Mouse (Mus musculus) lung, postnatal 25 days (tissue): ENCODE data around the gene Sun1.
A peak's percentile ranks its signal among the peaks of the same experiment; 100 is the strongest.

Source experiments
- DNase-seq: peaks from one replicate; pipeline ENCODE4 v3.0.0; 2022; ENCODE audit warnings: low spot score

The Sun1 gene

DNA sequence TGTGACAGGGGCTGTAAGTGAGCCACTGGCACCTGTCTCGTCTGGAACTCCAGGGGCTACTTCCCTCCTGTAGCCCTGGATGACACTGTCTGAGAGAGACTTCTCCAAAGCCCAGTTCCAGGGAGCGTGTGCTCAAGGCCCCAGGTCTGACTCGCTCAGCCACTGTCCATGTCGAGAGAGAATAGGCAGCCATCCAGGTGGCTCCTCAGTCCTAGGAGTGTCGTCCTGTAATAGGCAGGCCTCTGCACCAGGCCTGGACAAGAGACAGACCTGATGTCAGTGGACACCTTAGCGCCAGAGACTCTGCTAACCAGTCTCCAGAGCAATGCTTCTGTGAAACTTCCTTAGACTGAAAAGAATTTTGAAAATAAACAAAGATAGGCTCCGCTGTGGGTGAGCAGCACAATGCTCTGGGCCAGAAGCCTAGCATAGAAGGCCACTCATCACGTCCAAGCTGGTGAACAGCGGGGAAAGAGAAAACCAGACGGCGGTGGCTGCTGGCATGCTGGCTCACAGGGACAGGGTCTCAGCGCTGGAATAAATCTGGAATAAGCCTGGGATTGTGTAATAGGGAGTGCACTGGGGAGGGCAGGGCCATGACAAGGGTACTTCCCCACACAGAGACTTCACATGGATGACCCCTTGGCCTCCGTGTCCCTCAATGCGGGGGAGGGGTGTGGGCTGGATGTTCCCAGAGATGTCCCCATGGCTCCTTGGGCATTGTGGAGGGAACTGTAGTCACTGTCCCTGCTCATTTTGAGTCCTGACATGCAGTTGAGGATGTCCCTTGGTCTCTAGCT lies 85.9 kb downstream of the Sun1 start:
- DNase-seq: peak; percentile 35

DNA sequence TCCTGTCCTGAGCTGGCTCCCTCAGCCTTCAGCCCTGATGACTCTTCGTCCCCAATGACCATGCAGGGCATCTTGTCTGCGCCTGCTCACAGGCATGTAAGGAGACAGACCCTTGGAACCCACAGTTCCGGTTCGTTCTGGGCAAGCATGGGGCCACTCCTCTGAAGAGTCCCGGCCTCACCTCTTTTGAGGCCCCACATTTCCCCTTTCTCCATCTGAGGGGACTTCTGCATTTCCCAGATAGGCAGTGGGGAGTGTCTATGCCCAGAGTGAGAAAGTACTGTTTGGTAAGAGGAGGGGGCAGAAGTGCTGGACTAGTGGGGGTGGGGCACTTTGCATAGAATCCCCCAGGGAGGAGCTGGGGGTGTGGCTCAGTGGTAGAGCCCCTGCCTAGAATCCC lies 86.7 kb downstream of the Sun1 start:
- peak; percentile 39 for DNase-seq

DNA sequence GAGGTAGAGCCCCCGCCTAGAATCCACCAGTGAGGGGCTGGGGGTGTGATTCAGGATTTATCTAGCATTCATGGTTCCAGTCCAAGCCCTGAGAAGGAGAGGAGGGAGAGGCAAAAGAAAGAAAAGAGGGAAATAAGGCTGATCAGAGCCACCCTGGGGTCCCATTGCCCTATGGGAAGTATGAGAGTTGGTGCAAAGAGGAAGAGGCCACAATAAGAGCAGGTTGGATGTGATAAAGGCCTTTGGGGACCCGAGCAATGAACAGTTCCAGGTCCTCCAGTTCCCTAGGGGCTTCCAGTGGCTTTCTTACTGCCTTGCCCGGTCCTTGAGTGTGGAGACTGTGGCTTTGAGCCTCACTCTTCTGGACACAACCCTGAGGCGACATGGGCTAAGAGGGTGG lies 87.3 kb downstream of the Sun1 start:
- no peak for DNase-seq

DNA sequence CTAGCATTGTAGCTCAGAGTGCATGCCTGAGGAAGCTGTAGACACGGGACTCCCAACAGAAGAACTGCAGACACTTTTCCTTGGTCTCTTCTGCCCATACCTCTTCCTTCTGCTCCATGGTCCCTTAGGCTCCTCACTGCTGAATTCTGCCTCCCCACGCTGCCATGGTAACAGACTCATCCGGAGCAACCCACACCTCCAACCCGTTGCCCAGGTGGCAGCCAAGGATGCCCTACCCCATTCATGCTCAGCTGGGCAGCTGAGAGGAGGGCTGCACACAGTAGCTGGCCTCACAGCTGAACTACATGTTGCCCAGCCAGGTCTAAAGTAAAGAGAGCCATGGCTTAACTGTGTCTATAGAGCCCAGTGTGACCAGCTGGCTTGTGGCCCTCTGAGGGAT lies 88.2 kb downstream of the Sun1 start:
- no peak for DNase-seq

DNA sequence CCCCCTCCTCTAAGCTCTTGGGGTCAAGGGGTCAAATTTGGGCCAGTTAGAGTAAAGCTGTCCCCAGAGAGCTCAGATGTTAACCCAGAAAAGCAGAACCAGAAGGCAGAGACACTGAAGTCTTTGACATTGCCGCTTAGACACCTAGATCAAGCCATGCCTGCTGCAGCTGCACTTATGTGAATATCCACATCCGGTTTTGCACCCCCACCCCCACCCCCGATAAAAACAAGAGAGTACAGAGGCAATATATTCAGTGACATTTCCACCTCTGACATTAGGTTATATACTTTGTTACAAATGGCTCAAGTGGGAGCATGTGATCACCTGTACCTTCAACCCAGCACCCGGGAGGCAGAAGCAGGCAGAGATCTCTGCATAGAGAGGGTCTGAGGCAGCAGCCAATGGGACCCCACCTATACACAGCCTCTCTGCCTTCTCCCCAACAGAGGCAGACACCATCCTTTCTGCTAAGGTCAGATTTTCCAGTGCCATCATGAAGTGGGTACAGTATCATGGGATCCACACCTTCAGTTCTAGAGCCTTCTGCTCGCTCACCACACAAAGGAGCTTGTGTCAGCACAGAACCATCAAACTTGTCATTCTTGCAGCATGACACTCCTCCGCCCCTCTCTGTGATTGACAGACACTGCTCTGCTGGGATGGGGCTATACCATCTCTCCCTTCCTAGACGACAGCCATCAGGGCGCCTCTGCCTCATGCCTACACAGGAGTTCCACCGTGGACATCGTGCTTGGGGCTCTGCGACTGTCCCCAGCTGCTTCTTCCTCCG lies 90.2 kb downstream of the Sun1 start:
- no peak for DNase-seq

DNA sequence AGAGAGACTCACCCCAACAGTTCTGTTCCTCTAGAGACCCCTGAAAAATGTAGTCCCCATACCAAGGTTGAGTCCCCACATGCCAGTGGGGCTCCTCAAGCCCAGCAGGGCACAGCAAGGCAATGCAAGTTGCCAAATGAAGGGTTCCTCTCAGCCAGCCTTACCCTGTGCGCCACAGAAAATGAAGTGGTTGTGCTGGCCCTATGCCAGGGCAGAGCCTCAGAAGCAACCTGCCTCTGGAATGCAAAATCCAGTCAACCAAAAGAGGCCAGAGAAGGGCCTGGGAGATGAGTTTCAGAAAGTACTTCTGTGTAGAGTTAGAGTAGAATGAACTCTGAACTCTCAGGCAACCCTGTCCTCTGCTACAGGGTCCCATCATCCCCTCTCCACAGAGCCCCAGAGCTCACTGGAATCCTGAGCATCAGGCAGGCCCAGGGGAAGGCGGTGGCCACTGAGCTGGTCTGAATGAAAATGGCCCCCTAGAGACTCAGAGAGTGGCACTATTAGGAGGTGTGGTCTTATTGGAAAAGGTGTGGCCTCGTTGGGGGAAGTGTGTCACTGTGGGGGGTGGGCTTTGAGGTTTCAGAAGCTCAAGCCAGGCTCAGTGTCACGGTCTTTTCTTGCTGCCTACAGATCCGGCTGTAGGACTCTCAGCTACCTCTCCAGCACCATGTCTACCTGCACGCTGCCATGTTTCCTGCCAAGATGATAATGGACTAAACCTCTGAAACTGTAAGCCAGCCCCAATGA lies 91.5 kb downstream of the Sun1 start:
- DNase-seq: no peak

DNA sequence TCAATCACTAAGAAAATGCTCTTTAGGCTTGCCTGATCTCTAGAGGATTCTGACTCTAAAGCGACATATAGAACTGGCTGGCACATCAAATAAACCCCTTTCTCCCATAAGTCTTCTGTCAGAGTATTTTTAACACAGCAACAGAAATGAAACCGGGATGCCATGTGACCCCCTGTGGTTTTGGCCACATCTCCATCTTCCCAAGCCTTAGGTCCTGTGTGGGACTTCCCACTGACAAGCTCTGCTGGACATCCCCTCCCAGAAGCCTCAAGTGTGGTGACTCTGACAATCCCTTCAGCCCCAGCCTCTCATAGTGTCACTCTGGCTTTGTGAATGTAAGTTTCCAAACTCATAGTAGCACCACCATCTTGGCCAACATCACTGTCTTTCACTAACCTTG lies 93.7 kb downstream of the Sun1 start:
- DNase-seq: no peak

DNA sequence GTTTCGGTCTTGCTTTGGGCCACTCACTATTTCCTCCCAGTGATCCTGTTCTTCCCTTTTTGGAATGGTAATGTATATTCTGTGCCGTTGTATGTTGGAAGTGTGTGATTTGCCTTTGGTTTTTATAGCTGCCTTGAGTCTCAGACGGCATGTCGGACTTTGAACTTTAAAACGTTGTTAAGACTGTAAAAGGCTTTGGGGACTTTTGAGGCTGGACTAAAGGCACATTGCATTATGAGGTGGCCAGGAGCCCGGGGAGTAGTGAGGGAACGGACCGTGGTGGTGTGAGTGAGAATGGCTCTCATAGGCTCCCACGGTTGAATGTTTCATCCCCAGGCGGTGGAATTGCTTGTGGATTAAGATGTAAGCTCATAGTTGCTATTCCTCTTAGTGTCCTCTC lies 96.7 kb downstream of the Sun1 start:
- no peak for DNase-seq

DNA sequence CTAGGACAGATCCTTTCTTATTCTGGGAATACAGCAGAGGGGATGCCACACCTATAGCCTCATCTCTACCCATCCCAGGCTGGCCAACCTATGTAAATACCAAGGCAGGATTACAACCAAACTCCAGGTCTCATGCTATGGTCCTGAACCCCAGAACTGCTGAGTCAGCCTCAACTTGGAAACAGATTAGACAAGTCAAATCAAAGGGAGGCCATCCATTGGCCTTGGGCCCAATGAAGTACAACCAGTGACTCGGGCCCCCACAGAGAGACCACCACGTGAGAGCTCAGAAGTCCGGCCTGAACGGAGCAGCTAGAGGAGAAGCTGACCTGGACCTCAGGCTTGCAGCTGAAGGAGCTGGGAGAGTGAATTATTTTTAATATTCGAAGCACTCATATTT lies 97.3 kb downstream of the Sun1 start:
- DNase-seq: no peak
